Mouse (Mus musculus): ENCODE measurements around the gene Gm2888. TPM values are rescaled to one million over a fixed set of nuclear protein-coding genes. Genes with fewer than 3 reads are reported as not detected.
"Not testable (repeated sequence)": the region's sequence is repeated elsewhere in the genome, so short reads cannot be mapped to it uniquely, and the experiment has no call there.

Gm2888 gene
- 0.88 and 2.1 TPM in 2 replicates for polyA plus RNA-seq (2012; rRNA removed)

- H3K27me3 ChIP-seq (ENCODE audit: control insufficient read depth, insufficient read depth, low read length); H3K36me3 ChIP-seq (ENCODE audit: control insufficient read depth, insufficient read depth, low read length); H3K4me1 ChIP-seq (ENCODE audit: control insufficient read depth, insufficient read depth, low read length); H3K4me3 ChIP-seq (ENCODE audit: control insufficient read depth, low read depth, low read length); H3K27ac ChIP-seq (ENCODE audit: control insufficient read depth, insufficient read depth, low read depth, low read length): not testable (repeated sequence)
These were observed at the start of gene Gm2888 for GRCm38 (mm10) chr14:3029702-3030101. Gene Gm2888 (plus strand): TSS chr14:3030002.

- H3K4me3 ChIP-seq (ENCODE audit: control insufficient read depth, low read depth, low read length); H3K27me3 ChIP-seq (ENCODE audit: control insufficient read depth, insufficient read depth, low read length); H3K27ac ChIP-seq (ENCODE audit: control insufficient read depth, insufficient read depth, low read depth, low read length); H3K36me3 ChIP-seq (ENCODE audit: control insufficient read depth, insufficient read depth, low read length); H3K4me1 ChIP-seq (ENCODE audit: control insufficient read depth, insufficient read depth, low read length): not testable (repeated sequence)
These were observed 19.1 kb downstream of the Gm2888 start, which contains the start of gene Gm2897 for GRCm38 (mm10) chr14:3048727-3049512. Gene Gm2897 (plus strand): TSS chr14:3049285.

GRCm38 (mm10) chr14:3049513-3049800 is 19.7 kb downstream of the Gm2888 start:
- H3K27ac ChIP-seq (ENCODE audit: control insufficient read depth, insufficient read depth, low read depth, low read length); H3K4me1 ChIP-seq (ENCODE audit: control insufficient read depth, insufficient read depth, low read length); H3K4me3 ChIP-seq (ENCODE audit: control insufficient read depth, low read depth, low read length); H3K27me3 ChIP-seq (ENCODE audit: control insufficient read depth, insufficient read depth, low read length); H3K36me3 ChIP-seq (ENCODE audit: control insufficient read depth, insufficient read depth, low read length): not testable (repeated sequence)

- not testable (repeated sequence) for H3K27me3 ChIP-seq (ENCODE audit: control insufficient read depth, insufficient read depth, low read length); H3K4me1 ChIP-seq (ENCODE audit: control insufficient read depth, insufficient read depth, low read length); H3K36me3 ChIP-seq (ENCODE audit: control insufficient read depth, insufficient read depth, low read length); H3K4me3 ChIP-seq (ENCODE audit: control insufficient read depth, low read depth, low read length); H3K27ac ChIP-seq (ENCODE audit: control insufficient read depth, insufficient read depth, low read depth, low read length)
These were observed 20.3 kb downstream of the Gm2888 start for GRCm38 (mm10) chr14:3050087-3050486.

Other genes starting within 250 kb of the Gm2888 start
- 2.6 and 3.1 TPM in 2 replicates for gene Gm2897, start 19.3 kb downstream of the Gm2888 start, polyA plus RNA-seq (2012; rRNA removed)
- 1.4 and 3.8 TPM in 2 replicates for gene Gm10340, start 104.0 kb downstream of the Gm2888 start, polyA plus RNA-seq (2012; rRNA removed)
- gene Gm5795, start 158.3 kb downstream of the Gm2888 start, polyA plus RNA-seq (2012; rRNA removed) = 38.2 and 40.7 TPM in 2 replicates
- gene D830030K20Rik, start 178.5 kb downstream of the Gm2888 start, polyA plus RNA-seq (2012; rRNA removed) = 0.41 and 0.78 TPM in 2 replicates

Data from testis, adult 2 months (tissue).